Mouse (Mus musculus) forebrain, embryonic 16.5 days (tissue): Measurements from ENCODE around the gene Mfap2. TPM values are rescaled to one million over a fixed set of nuclear protein-coding genes. Genes with fewer than 3 reads are reported as not detected.

Source experiments
- ATAC-seq: fragments of 200-750 bp; cut with Nextera tagmentation; 2 replicates; pipeline ENCODE4 v1.8.0; 2017; ENCODE audit warnings: mild to moderate bottlenecking, moderate library complexity
- H3K27ac ChIP-seq: fragments of 300-500 bp; sonication (generic); 2 replicates; pipeline ENCODE4 v1.5.1; 2014; ENCODE audit warnings: low read length, control low read depth
- H3K27me3 ChIP-seq: fragments of 300-500 bp; sonication (generic); replicated peaks from 2 replicates; pipeline ENCODE4 v1.6.1; 2014; ENCODE audit warnings: low read length; ENCODE audit not compliant: control insufficient read depth, insufficient read depth
- H3K36me3 ChIP-seq: fragments of 300-500 bp; sonication (generic); 2 replicates; pipeline ENCODE4 v1.6.1; 2014; ENCODE audit not compliant: control insufficient read depth, insufficient read depth
- H3K4me1 ChIP-seq: fragments of 300-500 bp; sonication (generic); replicated peaks from 2 replicates; pipeline ENCODE4 v1.6.1; 2014; ENCODE audit warnings: low read length; ENCODE audit not compliant: control insufficient read depth, insufficient read depth
- H3K4me2 ChIP-seq: fragments of 300-500 bp; sonication (generic); 2 replicates; pipeline ENCODE4 v1.6.1; 2014; ENCODE audit warnings: mild to moderate bottlenecking, low read length, control low read depth
- H3K4me3 ChIP-seq: fragments of 300-500 bp; sonication (generic); replicated peaks from 2 replicates; pipeline ENCODE4 v1.5.1; 2014; ENCODE audit warnings: mild to moderate bottlenecking, low read length, control low read depth
- H3K9ac ChIP-seq: fragments of 300-500 bp; sonication (generic); replicated peaks from 2 replicates; pipeline ENCODE4 v1.6.1; 2014; ENCODE audit warnings: low read depth, low read length, control low read depth
- H3K9me3 ChIP-seq: fragments of 300-500 bp; sonication (generic); 2 replicates; pipeline ENCODE4 v1.6.1; 2016; ENCODE audit warnings: low read length; ENCODE audit not compliant: control insufficient read depth
- WGBS: fragments of 180-500 bp; shearing (Covaris S2); extraction: QIAGEN DNeasy Blood & Tissue Kit; methylation state at CpG from one replicate; pipeline ENCODE4 v1.1.7; 2014; 5-methylcytosine and 5-hydroxymethylcytosine counted together
- polyA plus RNA-seq: library from polyadenylated mRNA; unstranded; fragments of >200 nt; fragmentation: Nextera tagmentation; extraction: Ambion mirVana; gene quantifications from 2 replicates; pipeline ENCODE4 v1.2.1, GENCODE M21; 2015

Mfap2 gene
- polyA plus RNA-seq, 1 experiment from 2014 or later = 202 TPM

DNA sequence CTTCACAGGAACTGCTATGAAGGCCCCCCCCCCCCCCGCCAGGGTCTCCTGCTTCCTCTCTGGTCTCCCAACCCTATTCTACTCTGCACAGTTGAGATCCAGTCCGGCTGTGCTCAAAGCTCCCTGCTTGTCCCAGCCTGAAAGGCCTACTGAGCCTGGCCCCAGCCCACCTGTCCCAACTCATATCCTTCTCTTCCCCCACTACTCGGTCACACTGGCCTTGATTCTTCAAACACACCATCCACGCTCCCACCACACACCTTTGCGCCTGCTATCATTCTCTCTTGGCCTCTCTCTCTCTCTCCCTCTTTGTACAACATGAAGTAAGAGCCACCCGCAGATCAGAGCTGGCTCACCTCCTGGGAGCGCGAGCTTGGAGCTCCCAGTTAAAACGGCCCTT, 48.6 kb downstream of the Mfap2 start:
- 71% methylated on average over 9 of the region's 9 CpGs for WGBS
- ATAC-seq = no peak
- Histone ChIP-seq H3K4me2 (no peak overlapping the region), H3K9me3 (no peaks in the 10 kb centered on the region), H3K4me1 (peaks cover 17% of the 10 kb centered on the region), H3K4me3 (no peak overlapping the region), H3K36me3 (no peaks in the 10 kb centered on the region), H3K9ac (no peak overlapping the region), H3K27ac (no peak overlapping the region), H3K27me3 (no peaks in the 10 kb centered on the region)

DNA sequence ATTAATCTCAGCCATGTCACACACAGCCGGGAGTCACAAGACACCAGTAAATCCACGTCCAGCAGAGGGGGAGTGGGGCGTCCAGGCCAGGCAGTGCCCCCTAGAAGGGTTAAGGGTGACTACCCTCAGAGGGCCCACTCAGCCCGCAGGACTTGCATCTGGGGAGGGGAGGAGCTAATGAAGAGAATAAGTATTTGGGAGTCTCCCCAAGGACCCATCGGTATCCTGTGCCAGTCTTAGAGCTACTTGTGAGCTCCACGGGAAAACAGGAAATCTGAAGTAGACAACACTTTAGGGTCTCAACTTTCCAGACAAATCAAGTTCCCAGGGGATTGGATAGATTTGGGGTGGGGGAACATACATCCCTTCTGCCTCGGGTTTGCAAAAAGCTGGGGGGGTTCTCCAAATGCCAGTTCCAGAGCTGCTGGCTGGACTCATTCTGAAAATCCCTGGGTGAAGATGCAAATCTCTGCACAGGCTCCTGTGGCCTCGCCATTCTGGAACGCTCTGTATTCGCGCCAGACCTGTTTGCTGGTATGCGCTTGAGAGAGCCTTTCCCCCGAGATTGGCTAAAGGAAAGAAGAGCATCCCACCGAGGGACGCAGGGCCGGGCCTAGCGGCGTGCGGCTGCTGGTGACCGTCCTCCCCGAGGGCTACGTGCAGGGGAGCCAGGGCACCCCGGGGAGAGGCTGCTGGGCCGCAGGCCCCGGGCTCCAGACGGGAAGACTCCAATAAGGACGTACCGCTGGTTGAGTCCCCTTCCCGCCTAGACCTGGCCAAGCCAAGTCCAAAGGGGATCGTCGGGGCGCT, 49.6 kb downstream of the Mfap2 start:
- ATAC-seq = no peak; the same call in 1 of the 2 replicates
- WGBS = 3% methylated on average over 32 of the region's 32 CpGs
- peaks cover 11% of the 10 kb centered on the region for H3K4me1 ChIP-seq
- no peaks in the 10 kb centered on the region for H3K9me3 ChIP-seq
- H3K9ac ChIP-seq = peak overlapping the region; percentile 78
- H3K27ac ChIP-seq = peak overlapping the region; percentile 89
- no peaks in the 10 kb centered on the region for H3K36me3 ChIP-seq
- H3K27me3 ChIP-seq = no peaks in the 10 kb centered on the region
- peak overlapping the region; percentile 80 for H3K4me2 ChIP-seq
- peak overlapping the region; percentile 64 for H3K4me3 ChIP-seq

DNA sequence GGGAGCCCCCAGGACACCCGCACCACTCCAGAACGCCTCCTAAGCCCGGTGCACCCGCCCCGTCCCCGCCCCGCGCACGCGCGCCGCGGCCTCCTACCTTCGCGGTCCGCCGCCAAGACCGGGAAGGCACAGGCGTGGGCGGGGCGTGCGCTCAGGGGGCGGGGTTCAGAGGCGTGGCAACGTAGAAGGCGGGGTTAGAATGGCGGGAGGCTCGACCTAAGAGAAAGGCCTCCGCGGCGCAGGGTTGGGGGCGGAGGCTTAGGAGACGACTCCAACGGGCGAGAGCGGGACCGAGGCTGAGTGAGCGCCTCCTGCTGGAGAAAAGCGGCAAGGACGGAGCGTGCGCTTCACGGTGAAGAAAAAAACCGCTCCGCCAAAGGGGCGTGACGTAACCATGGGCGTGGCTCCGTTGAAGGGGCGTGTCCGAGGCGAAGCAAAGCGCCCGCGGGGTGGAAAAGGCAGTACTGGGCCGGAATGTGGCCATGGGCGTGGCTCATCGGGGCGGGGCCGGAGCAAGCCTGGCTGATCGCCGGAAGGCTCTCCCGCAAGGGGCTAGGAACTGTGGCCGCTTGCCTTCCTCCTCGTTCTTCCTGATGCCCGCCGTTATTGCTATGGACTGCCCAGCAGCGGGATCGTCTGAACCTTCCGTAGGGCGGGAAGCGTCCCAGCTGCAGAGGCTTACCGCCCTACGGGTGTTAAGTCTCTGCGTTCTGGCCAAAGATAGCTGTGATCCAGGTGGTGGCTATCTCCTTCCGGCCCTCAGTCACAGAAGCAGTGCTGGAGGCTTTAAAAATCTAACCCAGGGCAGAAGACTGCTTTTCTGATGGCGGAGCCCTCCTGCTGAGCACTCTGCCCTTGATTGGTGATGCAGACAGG, 50.4 kb downstream of the Mfap2 start, which contains the start of gene Crocc:
Gene Crocc, minus strand, starts transcription at position 125 of the 876 bp plus-strand sequence.
- Histone ChIP-seq H3K9me3 (no peaks in the 10 kb centered on the region), H3K27ac (peak within 1 kb of the TSS; percentile 95), H3K4me1 (peaks cover 11% of the 10 kb centered on the region), H3K4me3 (peak within 1 kb of the TSS; percentile 64), H3K36me3 (no peaks in the 10 kb centered on the region), H3K27me3 (no peaks in the 10 kb centered on the region), H3K9ac (peak within 1 kb of the TSS; percentile 83), H3K4me2 (peak within 1 kb of the TSS; percentile 80)
- peak; percentile 92 for ATAC-seq
- WGBS = under 1% methylated on average over 77 of the region's 77 CpGs

DNA sequence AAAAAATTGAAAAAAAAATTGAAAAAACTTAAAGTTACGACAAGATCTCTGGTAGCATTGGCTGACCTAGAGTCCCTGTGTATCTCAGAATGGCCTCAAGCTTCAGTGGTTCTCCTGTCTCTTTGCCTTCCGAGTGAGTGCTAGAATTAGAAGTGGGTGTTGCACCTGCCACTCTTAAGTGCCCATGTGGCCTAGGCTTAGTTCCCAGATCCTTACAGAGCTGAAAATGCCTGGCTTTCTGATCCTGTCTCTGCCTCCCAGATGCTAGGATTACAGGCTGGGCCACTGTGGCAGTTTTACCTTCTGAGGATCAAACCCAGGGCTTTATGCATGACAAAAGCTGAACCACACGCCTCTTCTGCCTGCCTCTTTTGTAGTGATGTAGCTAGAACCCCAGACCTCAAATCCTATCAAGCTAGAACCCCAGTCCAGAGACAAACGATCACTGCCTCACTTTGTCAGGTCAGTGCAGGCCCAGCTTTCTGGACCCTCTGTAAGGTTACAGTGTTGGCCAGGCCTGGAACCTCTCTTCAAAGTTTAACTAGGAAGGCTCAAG, 54.0 kb downstream of the Mfap2 start:
- H3K9ac ChIP-seq = no peak overlapping the region
- H3K9me3 ChIP-seq = no peaks in the 10 kb centered on the region
- H3K4me2 ChIP-seq = no peak overlapping the region
- WGBS = 82% methylated on average over 4 of the region's 4 CpGs
- H3K27me3 ChIP-seq = no peaks in the 10 kb centered on the region
- H3K4me1 ChIP-seq = peaks cover 17% of the 10 kb centered on the region
- no peak overlapping the region for H3K27ac ChIP-seq
- no peak for ATAC-seq
- no peak overlapping the region for H3K4me3 ChIP-seq
- H3K36me3 ChIP-seq = peaks cover 22% of the 10 kb centered on the region

DNA sequence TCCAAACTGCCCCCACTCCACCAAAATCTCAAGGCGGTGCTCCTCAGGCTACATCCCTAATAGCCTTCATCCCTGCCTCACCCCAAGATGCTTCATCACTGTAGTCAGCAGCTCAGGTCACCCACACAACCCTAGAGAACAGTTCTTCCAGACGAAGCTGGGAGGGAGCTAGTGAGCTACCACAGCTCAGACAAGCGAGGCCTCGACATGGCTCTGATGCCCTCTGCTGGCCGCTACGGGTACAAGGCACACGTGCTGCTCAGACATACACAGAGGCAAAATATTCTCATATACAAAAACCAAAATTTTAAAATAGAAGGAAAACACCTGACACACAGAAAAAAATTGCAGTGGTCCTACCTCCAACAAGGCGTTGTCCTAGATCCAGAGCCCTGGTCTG, 54.9 kb downstream of the Mfap2 start:
- Histone ChIP-seq H3K27ac (0 out of 2 replicates have a peak overlapping the region, but pooled peaks have one; percentile 4), H3K4me3 (no peak overlapping the region), H3K9me3 (no peaks in the 10 kb centered on the region), H3K9ac (no peak overlapping the region), H3K36me3 (peaks cover 22% of the 10 kb centered on the region), H3K27me3 (no peaks in the 10 kb centered on the region), H3K4me2 (no peak overlapping the region), H3K4me1 (peaks cover 12% of the 10 kb centered on the region)
- peak; percentile 45 for ATAC-seq
- 6% methylated on average over 8 of the region's 8 CpGs for WGBS

Other genes with a start within 250 kb of the Mfap2 start
- gene Padi4, start 236.2 kb upstream of the Mfap2 start, polyA plus RNA-seq = 0.24 TPM in 1 of 2 replicates, not detected in the other
- not detected in 2 replicates for gene Padi3, start 199.8 kb upstream of the Mfap2 start, polyA plus RNA-seq
- gene Padi1, start 164.6 kb upstream of the Mfap2 start, polyA plus RNA-seq = not detected in 2 replicates
- gene Padi2, start 104.1 kb upstream of the Mfap2 start, polyA plus RNA-seq = 0.88 and 1.0 TPM in 2 replicates
- 420 and 438 TPM in 2 replicates for gene Sdhb, start 49.2 kb upstream of the Mfap2 start, polyA plus RNA-seq
- gene Atp13a2, start 23.5 kb upstream of the Mfap2 start, polyA plus RNA-seq = 126 and 142 TPM in 2 replicates
- gene Crocc, start 50.1 kb downstream of the Mfap2 start, polyA plus RNA-seq = 6.2 and 6.7 TPM in 2 replicates
- 56.6 and 57.8 TPM in 2 replicates for gene Necap2, start 67.9 kb downstream of the Mfap2 start, polyA plus RNA-seq
- 0.09 and 0.46 TPM in 2 replicates for gene Spata21, start 77.9 kb downstream of the Mfap2 start, polyA plus RNA-seq
- gene Szrd1, start 129.4 kb downstream of the Mfap2 start, polyA plus RNA-seq = 27.6 and 31.2 TPM in 2 replicates
- 25.4 and 27.1 TPM in 2 replicates for gene Fbxo42, start 137.5 kb downstream of the Mfap2 start, polyA plus RNA-seq
- gene Rsg1, start 203.5 kb downstream of the Mfap2 start, polyA plus RNA-seq = 8.3 and 11.0 TPM in 2 replicates
- gene Arhgef19, start 229.1 kb downstream of the Mfap2 start, polyA plus RNA-seq = 0.71 and 1.1 TPM in 2 replicates